Mouse (Mus musculus) heart, embryonic 16.5 days (tissue): ENCODE measurements around the gene Lrrc75b. TPM values are rescaled to one million over a fixed set of nuclear protein-coding genes. Genes with fewer than 3 reads are reported as not detected.
A peak's percentile ranks its signal among the peaks of the same experiment; 100 is the strongest.
"Not testable (repeated sequence)": the region's sequence is repeated elsewhere in the genome, so short reads cannot be mapped to it uniquely, and the experiment has no call there.

Experiments
- ATAC-seq: fragments of 200-750 bp; cut with Nextera tagmentation; replicated peaks from 2 replicates; pipeline ENCODE4 v1.8.0; 2017; ENCODE audit warnings: moderate number of reproducible peaks; ENCODE audit not compliant: insufficient read depth, low FRiP score; ENCODE audit errors: extremely low read depth
- H3K27ac ChIP-seq: fragments of 300-500 bp; sonication (generic); 2 replicates; pipeline ENCODE4 v1.5.1; 2014; ENCODE audit warnings: mild to moderate bottlenecking, low read length, control low read depth, moderate library complexity
- H3K27me3 ChIP-seq: fragments of 300-500 bp; sonication (generic); 2 replicates; pipeline ENCODE4 v1.6.1; 2014; ENCODE audit warnings: low read length, mixed read lengths; ENCODE audit not compliant: control insufficient read depth, insufficient read depth
- H3K36me3 ChIP-seq: fragments of 300-500 bp; sonication (generic); 2 replicates; pipeline ENCODE4 v1.6.1; 2014; ENCODE audit not compliant: control insufficient read depth, insufficient read depth
- H3K4me1 ChIP-seq: fragments of 300-500 bp; sonication (generic); 2 replicates; pipeline ENCODE4 v1.6.1; 2014; ENCODE audit warnings: low read length, mixed read lengths; ENCODE audit not compliant: control insufficient read depth, insufficient read depth
- H3K4me2 ChIP-seq: fragments of 300-500 bp; sonication (generic); 2 replicates; pipeline ENCODE4 v1.6.1; 2014; ENCODE audit warnings: low read depth, mild to moderate bottlenecking, control low read depth, low read length
- H3K4me3 ChIP-seq: fragments of 300-500 bp; sonication (generic); 2 replicates; pipeline ENCODE4 v1.5.1; 2014; ENCODE audit warnings: mild to moderate bottlenecking, control low read depth, low read length
- H3K9ac ChIP-seq: fragments of 300-500 bp; sonication (generic); 2 replicates; pipeline ENCODE4 v1.6.1; 2014; ENCODE audit warnings: low read length, control low read depth
- H3K9me3 ChIP-seq: fragments of 300-500 bp; sonication (generic); replicated peaks from 2 replicates; pipeline ENCODE4 v1.6.1; 2016; ENCODE audit warnings: low read length; ENCODE audit not compliant: control insufficient read depth
- WGBS: fragments of 180-500 bp; shearing (Covaris S2); extraction: QIAGEN DNeasy Blood & Tissue Kit; methylation state at CpG from one replicate; pipeline ENCODE4 v1.1.7; 2014; 5-methylcytosine and 5-hydroxymethylcytosine counted together
- polyA plus RNA-seq: library from polyadenylated mRNA; unstranded; fragments of >200 nt; fragmentation: Nextera tagmentation; extraction: Ambion mirVana; gene quantifications from 2 replicates; pipeline ENCODE4 v1.2.1, GENCODE M21; 2015

The Lrrc75b gene
- polyA plus RNA-seq, 1 experiment from 2014 or later: 2.7 TPM

DNA sequence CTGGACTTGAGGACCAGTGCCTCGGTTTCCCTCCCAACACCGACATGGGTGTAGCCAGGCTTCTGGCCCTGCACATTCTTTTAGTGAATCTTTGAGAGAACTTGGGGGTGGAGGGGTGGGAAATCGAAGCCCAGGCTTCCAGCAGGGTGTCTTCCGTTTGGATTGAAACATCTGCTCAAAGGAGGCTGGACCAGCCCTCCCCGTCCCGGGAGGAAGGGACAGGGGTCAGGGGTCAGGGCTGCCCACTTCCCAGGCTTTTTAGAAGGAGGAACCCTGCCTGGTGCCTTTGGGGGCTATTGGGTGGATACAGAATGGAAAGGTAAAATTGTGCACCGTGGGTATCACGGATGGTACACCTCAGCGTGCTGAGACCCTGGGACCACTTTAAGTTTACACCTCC lies 11.8 kb upstream of the Lrrc75b start:
- Histone ChIP-seq H3K4me3 (no peak overlapping the region), H3K27me3 (no peaks in the 10 kb centered on the region), H3K4me2 (no peak overlapping the region), H3K4me1 (peaks cover 7% of the 10 kb centered on the region; the same call in 1 of the 2 replicates), H3K36me3 (no peaks in the 10 kb centered on the region), H3K9ac (no peak overlapping the region), H3K27ac (no peak overlapping the region), H3K9me3 (no peaks in the 10 kb centered on the region)
- no peak for ATAC-seq
- WGBS: 52% methylated on average over 9 of the region's 9 CpGs

DNA sequence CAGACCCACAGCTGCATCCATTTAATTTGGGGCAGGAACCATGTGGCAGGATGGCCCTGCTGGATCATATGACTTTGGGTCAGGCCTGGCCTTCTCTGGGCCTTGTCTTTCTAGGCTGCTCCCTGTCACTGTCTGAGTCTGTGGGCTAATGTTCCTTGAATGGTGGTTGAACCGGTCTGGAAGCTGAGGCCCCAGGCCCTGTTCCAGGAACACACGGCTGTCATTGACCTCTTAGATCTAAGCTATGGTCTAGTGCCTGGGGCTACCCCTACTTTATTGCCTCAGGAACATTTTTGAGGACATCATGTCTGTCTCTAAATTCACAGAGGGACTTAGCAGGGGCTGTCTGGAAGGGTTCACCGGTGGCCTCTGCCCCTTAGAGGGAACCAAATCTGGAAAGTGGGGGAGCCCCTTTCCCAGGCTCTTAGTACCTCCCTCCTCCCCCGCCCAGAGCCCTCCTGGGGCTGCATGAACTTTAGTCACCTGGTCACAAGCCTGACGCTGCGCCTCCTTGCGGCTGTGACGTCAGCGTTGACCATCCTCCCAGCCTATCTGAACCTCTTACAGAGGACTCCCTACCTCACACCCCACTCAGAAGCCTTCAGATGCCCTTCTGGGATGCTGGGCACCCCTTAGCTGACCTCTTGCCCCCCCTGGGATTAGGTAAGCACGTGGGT lies 11.0 kb upstream of the Lrrc75b start:
- Histone ChIP-seq H3K4me1 (peaks cover 7% of the 10 kb centered on the region; the same call in 1 of the 2 replicates), H3K27ac (no peak overlapping the region), H3K36me3 (no peaks in the 10 kb centered on the region), H3K9ac (no peak overlapping the region), H3K9me3 (no peaks in the 10 kb centered on the region), H3K27me3 (no peaks in the 10 kb centered on the region), H3K4me3 (no peak overlapping the region), H3K4me2 (no peak overlapping the region)
- ATAC-seq: no peak
- WGBS: 35% methylated on average over 10 of the region's 10 CpGs

DNA sequence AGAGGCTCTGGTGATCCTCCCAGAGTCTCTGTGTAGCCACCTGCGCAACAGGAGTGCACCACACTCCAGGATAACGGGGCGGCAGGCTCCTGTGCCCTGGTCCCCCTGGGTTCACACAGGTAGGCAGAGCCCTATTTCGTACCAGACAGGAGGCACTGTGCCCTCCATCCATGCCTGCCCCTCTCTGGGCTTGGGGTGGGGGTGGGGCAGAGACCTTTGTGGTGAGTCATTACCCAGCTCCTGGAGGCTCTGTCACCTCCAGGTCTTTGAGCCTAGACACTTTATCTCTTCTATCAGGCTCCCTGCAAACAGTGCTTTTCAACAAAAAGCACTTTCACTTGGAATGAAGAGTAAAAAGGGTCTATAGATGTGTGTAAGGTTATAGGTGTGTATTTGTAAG lies 8.7 kb upstream of the Lrrc75b start:
- peaks cover 7% of the 10 kb centered on the region; the same call in 1 of the 2 replicates for H3K4me1 ChIP-seq
- WGBS: 28% methylated on average over 4 of the region's 4 CpGs
- no peak for ATAC-seq
- no peaks in the 10 kb centered on the region for H3K9me3 ChIP-seq
- H3K4me2 ChIP-seq: no peak overlapping the region
- no peak overlapping the region for H3K27ac ChIP-seq
- H3K4me3 ChIP-seq: no peak overlapping the region
- peaks cover 5% of the 10 kb centered on the region; the same call in 1 of the 2 replicates for H3K27me3 ChIP-seq
- H3K36me3 ChIP-seq: no peaks in the 10 kb centered on the region
- H3K9ac ChIP-seq: no peak overlapping the region

DNA sequence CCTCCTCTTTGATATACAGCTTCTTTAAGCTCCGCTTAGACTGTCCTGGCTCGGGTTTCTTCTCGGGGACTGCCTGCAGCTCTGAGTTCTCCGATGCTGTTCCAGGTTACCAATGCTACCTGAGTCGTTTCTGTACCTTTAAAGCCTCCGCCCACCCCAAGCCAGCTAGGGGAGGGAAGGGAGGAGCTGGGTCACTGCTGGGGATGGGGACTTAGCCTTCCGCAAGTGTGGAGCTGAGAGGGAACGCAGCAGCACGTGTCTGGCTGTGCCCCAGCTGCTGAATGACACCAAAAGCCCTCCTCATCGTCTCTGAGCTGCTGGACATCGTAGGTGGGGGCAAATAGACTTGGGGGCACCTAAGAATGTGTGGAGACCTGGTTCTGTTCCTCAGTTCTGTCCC lies 8.3 kb upstream of the Lrrc75b start:
- H3K4me2 ChIP-seq: peak overlapping the region; percentile 15; the same call in 1 of the 2 replicates

DNA sequence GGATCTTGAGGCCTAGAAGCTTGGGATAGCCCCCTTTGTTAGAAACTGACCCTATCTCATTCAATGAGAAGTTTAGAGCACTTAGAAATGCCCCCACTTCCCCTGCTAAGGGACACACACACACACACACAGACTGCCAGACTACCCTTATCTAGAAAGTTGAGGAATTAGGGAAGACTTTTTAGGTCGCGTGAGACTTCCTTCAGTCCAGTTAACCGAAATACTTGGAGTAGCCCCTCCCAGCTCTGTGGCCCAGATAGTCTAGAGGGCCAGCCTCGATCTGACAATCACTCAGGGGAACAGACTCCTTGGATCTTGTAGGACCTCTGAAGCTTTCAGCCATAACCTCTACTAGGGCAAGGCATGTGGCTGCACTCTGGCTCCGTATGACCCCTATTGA lies 7.9 kb upstream of the Lrrc75b start:
- H3K9me3 ChIP-seq: no peaks in the 10 kb centered on the region
- H3K36me3 ChIP-seq: no peaks in the 10 kb centered on the region
- no peak overlapping the region for H3K9ac ChIP-seq
- ATAC-seq: no peak
- 18% methylated on average over 5 of the region's 5 CpGs for WGBS
- peak overlapping the region; percentile 15; the same call in 1 of the 2 replicates for H3K4me2 ChIP-seq
- no peak overlapping the region for H3K27ac ChIP-seq
- H3K27me3 ChIP-seq: peaks cover 5% of the 10 kb centered on the region; the same call in 1 of the 2 replicates
- H3K4me1 ChIP-seq: peaks cover 7% of the 10 kb centered on the region; the same call in 1 of the 2 replicates
- H3K4me3 ChIP-seq: no peak overlapping the region

More for the DNA sequence above, 8.3 kb upstream of the Lrrc75b start:
- no peaks in the 10 kb centered on the region for H3K36me3 ChIP-seq
- H3K27me3 ChIP-seq: peaks cover 5% of the 10 kb centered on the region; the same call in 1 of the 2 replicates
- no peak for ATAC-seq
- no peak overlapping the region for H3K4me3 ChIP-seq
- no peak overlapping the region; the same call in 1 of the 2 replicates for H3K9ac ChIP-seq
- 14% methylated on average over 11 of the region's 11 CpGs for WGBS
- H3K4me1 ChIP-seq: peaks cover 7% of the 10 kb centered on the region; the same call in 1 of the 2 replicates
- no peaks in the 10 kb centered on the region for H3K9me3 ChIP-seq
- no peak overlapping the region for H3K27ac ChIP-seq

DNA sequence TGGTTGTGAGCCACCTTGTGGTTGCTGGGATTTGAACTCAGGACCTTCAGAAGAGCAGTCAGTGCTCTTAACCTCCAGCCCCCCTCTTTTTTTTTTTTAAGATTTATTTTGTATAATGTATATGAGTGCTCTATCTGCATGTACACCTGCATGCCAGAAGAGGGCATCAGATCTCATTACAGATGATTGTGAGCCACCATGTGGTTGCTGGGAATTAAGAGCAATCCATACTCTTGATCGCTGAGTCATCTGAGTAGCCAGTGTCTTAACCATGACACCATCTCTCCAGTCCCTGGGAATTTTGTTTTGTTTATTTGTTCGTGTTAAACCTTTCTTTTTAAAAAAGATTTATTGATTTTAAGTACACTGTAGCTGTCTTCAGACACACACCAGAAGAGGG lies 6.6 kb upstream of the Lrrc75b start:
- not testable (repeated sequence) for H3K4me3 ChIP-seq, H3K4me2 ChIP-seq, H3K36me3 ChIP-seq, H3K4me1 ChIP-seq, H3K9ac ChIP-seq, H3K27ac ChIP-seq, H3K9me3 ChIP-seq, ATAC-seq
- H3K27me3 ChIP-seq: peaks cover 11% of the 10 kb centered on the region
- 76% methylated on average over 2 of the region's 2 CpGs for WGBS

DNA sequence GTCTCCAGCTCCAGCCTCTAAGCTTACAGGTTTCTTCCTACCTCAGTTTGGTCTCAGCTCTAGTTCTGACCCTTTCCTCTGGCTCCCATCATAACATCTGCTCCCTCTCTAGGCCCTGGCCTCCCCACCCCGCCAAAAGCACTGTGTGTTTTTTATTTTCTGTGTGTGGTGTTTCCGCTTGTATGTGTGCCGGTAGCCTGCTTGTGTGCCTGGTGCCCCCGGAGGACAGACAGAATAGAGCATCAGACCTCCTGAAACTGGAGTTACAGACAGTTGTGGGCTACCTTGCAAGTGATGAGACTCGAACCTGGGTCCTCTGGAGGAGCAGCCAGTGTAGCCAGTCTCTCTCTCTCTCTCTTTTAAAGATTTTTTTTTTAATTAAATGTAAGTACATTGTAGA lies 6.2 kb upstream of the Lrrc75b start:
- Histone ChIP-seq H3K4me2 (no peak overlapping the region), H3K27me3 (peaks cover 16% of the 10 kb centered on the region), H3K9ac (no peak overlapping the region), H3K4me1 (peaks cover 7% of the 10 kb centered on the region; the same call in 1 of the 2 replicates), H3K4me3 (no peak overlapping the region), H3K27ac (no peak overlapping the region), H3K9me3 (no peaks in the 10 kb centered on the region), H3K36me3 (no peaks in the 10 kb centered on the region)
- 69% methylated on average over 5 of the region's 5 CpGs for WGBS
- no peak for ATAC-seq

DNA sequence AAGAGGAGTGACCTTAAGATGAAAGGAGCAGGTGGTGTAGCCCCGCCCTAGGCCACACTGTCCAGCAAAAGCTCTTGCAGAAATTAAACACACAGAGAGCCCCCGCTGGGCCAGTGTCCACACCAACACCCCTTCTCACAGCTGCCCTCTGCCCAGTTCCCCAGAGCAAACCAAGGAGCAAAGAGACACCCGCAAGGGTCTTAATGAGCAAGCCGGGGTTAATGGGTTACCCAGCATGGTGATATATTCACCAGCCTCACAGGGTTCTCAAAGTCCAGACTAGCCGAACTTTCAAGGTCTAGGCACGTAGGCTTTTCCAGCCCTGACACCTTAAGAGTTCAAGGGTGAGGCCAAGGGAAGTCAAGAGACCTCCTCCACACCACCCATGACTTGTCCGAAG lies 5.8 kb upstream of the Lrrc75b start:
- 0 out of 2 replicates have a peak, but pooled peaks have one; percentile 15 for ATAC-seq
- 70% methylated on average over 7 of the region's 7 CpGs for WGBS

DNA sequence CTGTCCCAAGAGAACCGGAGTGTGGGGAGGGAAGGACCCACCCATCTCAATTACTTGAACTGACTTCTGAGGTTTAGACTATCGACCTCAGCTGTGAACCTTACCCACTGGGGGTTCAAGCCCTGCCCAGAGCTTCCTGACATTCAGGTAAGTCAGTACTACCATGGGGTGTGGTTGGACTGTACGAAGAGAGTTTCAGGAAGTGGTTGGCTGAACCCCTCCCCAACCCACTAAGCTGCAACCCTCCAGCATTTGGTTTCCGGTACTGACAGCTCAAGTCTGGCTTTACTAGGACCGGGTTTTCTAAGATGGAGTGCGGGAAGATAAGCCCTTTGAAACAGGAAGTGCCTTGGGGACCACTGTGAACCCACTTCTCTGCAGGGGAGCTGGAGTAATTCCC lies 5.3 kb upstream of the Lrrc75b start:
- H3K27me3 ChIP-seq: peaks cover 24% of the 10 kb centered on the region
- H3K4me2 ChIP-seq: no peak overlapping the region
- no peak overlapping the region for H3K9ac ChIP-seq
- H3K9me3 ChIP-seq: no peaks in the 10 kb centered on the region
- no peaks in the 10 kb centered on the region for H3K36me3 ChIP-seq
- peaks cover 9% of the 10 kb centered on the region for H3K4me1 ChIP-seq
- no peak overlapping the region for H3K27ac ChIP-seq
- no peak overlapping the region for H3K4me3 ChIP-seq
- no peak for ATAC-seq
- WGBS: 51% methylated on average over 6 of the region's 6 CpGs

More for the DNA sequence above, 5.8 kb upstream of the Lrrc75b start:
- Histone ChIP-seq H3K4me1 (peaks cover 7% of the 10 kb centered on the region; the same call in 1 of the 2 replicates), H3K36me3 (no peaks in the 10 kb centered on the region), H3K4me2 (no peak overlapping the region), H3K4me3 (no peak overlapping the region), H3K9me3 (no peaks in the 10 kb centered on the region), H3K27ac (no peak overlapping the region), H3K9ac (no peak overlapping the region), H3K27me3 (peaks cover 20% of the 10 kb centered on the region)
